Mouse (Mus musculus): ENCODE results near the gene Eipr1. TPM values are rescaled to one million over a fixed set of nuclear protein-coding genes. Genes with fewer than 3 reads are reported as not detected.

The Eipr1 gene
- polyA plus RNA-seq, 1 experiment = 41.1 TPM

GRCm38 (mm10) chr12:28808786-28809375 is 57.3 kb downstream of the Eipr1 start:
- Histone ChIP-seq H3K4me1 (peaks cover 88% of the 10 kb centered on the region), H3K9me3 (peaks cover 5% of the 10 kb centered on the region), H3K36me3 (replicated peaks; ENCODE audit: low read length) (peaks cover 37% of the 10 kb centered on the region), H3K4me3 (replicated peaks) (peak overlapping the region; percentile 50), H3K27me3 (replicated peaks) (no peaks in the 10 kb centered on the region)
- TF ChIP-seq GATA1 (IDR thresholded peaks at IDR 0.05; ENCODE audit: borderline replicate concordance, low read length) (no peak), FLI1 (IDR thresholded peaks at IDR 0.05; ENCODE audit: low read length) (no peak)

GRCm38 (mm10) chr12:28809756-28810337 is 58.2 kb downstream of the Eipr1 start:
- H3K4me1 ChIP-seq = peaks cover 82% of the 10 kb centered on the region
- H3K4me3 ChIP-seq (replicated peaks) = peak overlapping the region; percentile 90
- TF ChIP-seq FLI1 (IDR thresholded peaks at IDR 0.05; ENCODE audit: low read length) = no peak
- TF ChIP-seq GATA1 (IDR thresholded peaks at IDR 0.05; ENCODE audit: borderline replicate concordance, low read length) = no peak

GRCm38 (mm10) chr12:28816681-28817426 is 65.3 kb downstream of the Eipr1 start:
- Histone ChIP-seq H3K9me3 (peaks cover 9% of the 10 kb centered on the region), H3K4me3 (replicated peaks) (no peak overlapping the region), H3K4me1 (peaks cover 79% of the 10 kb centered on the region), H3K27me3 (replicated peaks) (no peaks in the 10 kb centered on the region), H3K36me3 (replicated peaks; ENCODE audit: low read length) (peaks cover 69% of the 10 kb centered on the region)
- TF ChIP-seq FLI1 (IDR thresholded peaks at IDR 0.05; ENCODE audit: low read length) = no peak
- TF ChIP-seq GATA1 (IDR thresholded peaks at IDR 0.05; ENCODE audit: borderline replicate concordance, low read length) = no peak

More at GRCm38 (mm10) chr12:28809756-28810337, 58.2 kb downstream of the Eipr1 start:
- Histone ChIP-seq H3K27me3 (replicated peaks) (no peaks in the 10 kb centered on the region), H3K36me3 (replicated peaks; ENCODE audit: low read length) (peaks cover 39% of the 10 kb centered on the region), H3K9me3 (peaks cover 9% of the 10 kb centered on the region)

- Histone ChIP-seq H3K9me3 (peaks cover 9% of the 10 kb centered on the region), H3K36me3 (replicated peaks; ENCODE audit: low read length) (peaks cover 69% of the 10 kb centered on the region), H3K4me3 (replicated peaks) (no peak overlapping the region), H3K4me1 (peaks cover 79% of the 10 kb centered on the region), H3K27me3 (replicated peaks) (no peaks in the 10 kb centered on the region)
- TF ChIP-seq FLI1 (IDR thresholded peaks at IDR 0.05; ENCODE audit: low read length) (no peak), GATA1 (IDR thresholded peaks at IDR 0.05; ENCODE audit: borderline replicate concordance, low read length) (no peak)
Measured at GRCm38 (mm10) chr12:28817427-28817752, 65.8 kb downstream of the Eipr1 start.

- TF ChIP-seq GATA1 (IDR thresholded peaks at IDR 0.05; ENCODE audit: borderline replicate concordance, low read length) (no peak), FLI1 (IDR thresholded peaks at IDR 0.05; ENCODE audit: low read length) (no peak)
- H3K4me1 ChIP-seq = peaks cover 79% of the 10 kb centered on the region
- H3K27me3 ChIP-seq (replicated peaks) = no peaks in the 10 kb centered on the region
- H3K36me3 ChIP-seq (replicated peaks; ENCODE audit: low read length) = peaks cover 69% of the 10 kb centered on the region
- H3K4me3 ChIP-seq (replicated peaks) = no peak overlapping the region
- H3K9me3 ChIP-seq = peaks cover 9% of the 10 kb centered on the region
Measured at GRCm38 (mm10) chr12:28817891-28818290, 66.3 kb downstream of the Eipr1 start.

- H3K9me3 ChIP-seq = no peaks in the 10 kb centered on the region
- peaks cover 53% of the 10 kb centered on the region for H3K36me3 ChIP-seq (replicated peaks; ENCODE audit: low read length)
- peaks cover 58% of the 10 kb centered on the region for H3K4me1 ChIP-seq
- H3K27me3 ChIP-seq (replicated peaks) = no peaks in the 10 kb centered on the region
- no peak overlapping the region for H3K4me3 ChIP-seq (replicated peaks)
- TF ChIP-seq GATA1 (IDR thresholded peaks at IDR 0.05; ENCODE audit: borderline replicate concordance, low read length) (no peak), FLI1 (IDR thresholded peaks at IDR 0.05; ENCODE audit: low read length) (no peak)
Measured at GRCm38 (mm10) chr12:28823518-28823917, 71.9 kb downstream of the Eipr1 start.

- Histone ChIP-seq H3K4me1 (peaks cover 54% of the 10 kb centered on the region), H3K9me3 (no peaks in the 10 kb centered on the region), H3K4me3 (replicated peaks) (no peak overlapping the region), H3K27me3 (replicated peaks) (no peaks in the 10 kb centered on the region), H3K36me3 (replicated peaks; ENCODE audit: low read length) (peaks cover 78% of the 10 kb centered on the region)
- TF ChIP-seq FLI1 (IDR thresholded peaks at IDR 0.05; ENCODE audit: low read length) (no peak), GATA1 (IDR thresholded peaks at IDR 0.05; ENCODE audit: borderline replicate concordance, low read length) (no peak)
Measured at GRCm38 (mm10) chr12:28829502-28829901, 77.9 kb downstream of the Eipr1 start.

- TF ChIP-seq GATA1 (IDR thresholded peaks at IDR 0.05; ENCODE audit: borderline replicate concordance, low read length) = no peak
- TF ChIP-seq FLI1 (IDR thresholded peaks at IDR 0.05; ENCODE audit: low read length) = no peak
- H3K4me1 ChIP-seq = peaks cover 57% of the 10 kb centered on the region
- H3K4me3 ChIP-seq (replicated peaks) = no peak overlapping the region
- no peaks in the 10 kb centered on the region for H3K9me3 ChIP-seq
- no peaks in the 10 kb centered on the region for H3K27me3 ChIP-seq (replicated peaks)
- H3K36me3 ChIP-seq (replicated peaks; ENCODE audit: low read length) = peaks cover 83% of the 10 kb centered on the region
Measured at GRCm38 (mm10) chr12:28830471-28830870, 78.9 kb downstream of the Eipr1 start.

- no peaks in the 10 kb centered on the region for H3K27me3 ChIP-seq (replicated peaks)
- H3K4me1 ChIP-seq = peaks cover 60% of the 10 kb centered on the region
- TF ChIP-seq GATA1 (IDR thresholded peaks at IDR 0.05; ENCODE audit: borderline replicate concordance, low read length) = no peak
- no peak for TF ChIP-seq FLI1 (IDR thresholded peaks at IDR 0.05; ENCODE audit: low read length)
- no peak overlapping the region for H3K4me3 ChIP-seq (replicated peaks)
- H3K36me3 ChIP-seq (replicated peaks; ENCODE audit: low read length) = peaks cover 90% of the 10 kb centered on the region
- no peaks in the 10 kb centered on the region for H3K9me3 ChIP-seq
Measured at GRCm38 (mm10) chr12:28831066-28831733, 79.6 kb downstream of the Eipr1 start.

Measured in megakaryocyte, embryonic 14.5 days (primary cell).